Mouse (Mus musculus): ENCODE measurements at regions not wholly inside any gene's neighbourhood (a gene's known extent, or its start where the extent isn't known, plus 50 kb on each side); places are given as distances from the start of the nearest gene placed in this dataset.
A peak's percentile ranks its signal among the peaks of the same experiment; 100 is the strongest.

GRCm38 (mm10) chr9:58421702-58422392 lies 51.6 kb upstream of the Tbc1d21 start:
- WGBS: 69% methylated on average over 9 of the region's 9 CpGs
- Histone ChIP-seq H3K36me3 (replicated peaks) (no peaks in the 10 kb centered on the region), H3K27ac (no peak overlapping the region), H3K4me1 (peaks cover 13% of the 10 kb centered on the region), H3K4me3 (no peak overlapping the region), H3K9me3 (no peaks in the 10 kb centered on the region), H3K27me3 (ENCODE audit: poor library complexity, severe bottlenecking) (no peaks in the 10 kb centered on the region)
- DNase-seq (ENCODE audit: extremely low spot score, low spot score): no peak

DNA sequence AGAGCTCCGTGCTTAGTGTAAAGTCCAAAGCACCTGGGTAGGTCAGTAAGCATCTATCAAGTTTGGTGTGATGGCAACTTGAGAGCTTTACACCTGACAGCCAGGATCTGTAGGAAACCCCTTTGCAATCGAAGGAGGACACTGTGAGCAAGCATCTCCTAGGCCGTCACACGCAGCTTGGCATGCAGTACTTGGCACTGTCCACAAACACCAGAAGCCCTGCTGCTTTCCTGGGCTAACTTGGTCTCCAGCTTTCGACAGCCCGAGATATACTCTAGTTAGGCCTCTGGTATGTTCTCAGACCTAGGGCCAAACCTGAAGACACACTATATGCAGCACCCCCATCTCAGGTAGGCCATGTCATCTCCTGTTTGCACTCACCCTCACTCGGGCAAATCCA lies 58.5 kb upstream of the Tbc1d21 start:
- Histone ChIP-seq H3K4me3 (no peak overlapping the region), H3K9me3 (no peaks in the 10 kb centered on the region), H3K27ac (no peak overlapping the region), H3K36me3 (replicated peaks) (no peaks in the 10 kb centered on the region), H3K27me3 (ENCODE audit: poor library complexity, severe bottlenecking) (no peaks in the 10 kb centered on the region; the same call in 1 of the 2 replicates), H3K4me1 (peaks cover 2% of the 10 kb centered on the region)
- DNase-seq (ENCODE audit: extremely low spot score, low spot score): no peak
- 92% methylated on average over 7 of the region's 7 CpGs for WGBS

DNA sequence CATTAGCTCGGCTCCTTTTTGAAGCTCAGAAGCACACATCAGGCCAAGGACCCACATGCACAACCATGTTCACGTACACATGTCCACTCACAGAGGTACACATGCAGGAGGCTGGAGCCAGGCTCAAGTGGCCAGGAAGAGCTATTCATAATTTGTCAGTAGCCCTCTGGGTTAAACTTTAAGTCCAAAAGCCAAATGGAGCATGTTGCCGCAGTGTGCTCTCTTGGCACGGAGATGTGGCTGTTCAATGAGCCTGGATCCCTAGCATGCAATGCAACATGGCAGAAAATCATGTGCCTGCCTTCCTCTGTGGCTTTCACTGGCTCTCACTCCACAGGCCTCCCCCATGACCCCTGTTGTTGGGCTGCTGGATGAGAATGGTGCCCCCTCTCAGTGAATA lies 57.6 kb upstream of the Insyn1 start:
- H3K4me1 ChIP-seq: peaks cover 13% of the 10 kb centered on the region
- H3K4me3 ChIP-seq: no peak overlapping the region
- no peak overlapping the region for H3K27ac ChIP-seq
- no peaks in the 10 kb centered on the region; the same call in 1 of the 2 replicates for H3K27me3 ChIP-seq (ENCODE audit: poor library complexity, severe bottlenecking)
- no peak for DNase-seq (ENCODE audit: extremely low spot score, low spot score)
- H3K36me3 ChIP-seq (replicated peaks): no peaks in the 10 kb centered on the region
- 93% methylated on average over 4 of the region's 4 CpGs for WGBS
- H3K9me3 ChIP-seq: no peaks in the 10 kb centered on the region

DNA sequence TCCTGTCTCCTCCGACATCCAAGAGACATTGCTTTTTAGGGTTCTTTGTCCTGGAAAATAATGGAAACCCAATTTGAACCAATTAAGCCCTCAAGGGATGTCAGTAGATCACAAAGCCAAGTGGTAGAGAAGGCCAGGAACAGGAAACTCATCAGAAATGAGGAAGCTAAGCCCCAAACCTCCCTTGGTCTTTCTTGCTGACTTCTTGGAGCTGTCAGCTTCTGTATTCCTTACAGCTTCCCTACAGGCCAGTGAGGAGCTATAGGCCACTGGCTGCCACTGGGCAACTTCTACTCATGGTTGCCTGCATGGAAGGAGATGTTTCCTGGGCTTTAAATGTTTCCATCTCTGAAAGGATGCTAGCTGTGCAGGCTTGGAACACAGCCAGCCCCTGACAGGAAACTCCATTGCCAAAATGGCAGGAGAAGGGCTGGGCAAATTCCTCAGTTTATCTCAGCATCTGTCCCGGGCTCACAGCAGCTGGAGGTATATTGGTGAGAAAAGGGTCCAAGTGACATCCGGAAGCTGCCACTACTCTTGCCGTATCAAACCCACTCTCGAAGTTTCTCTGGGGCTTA lies 55.5 kb upstream of the Insyn1 start:
- DNase-seq (ENCODE audit: extremely low spot score, low spot score): no peak
- Histone ChIP-seq H3K27ac (no peak overlapping the region), H3K36me3 (replicated peaks) (no peaks in the 10 kb centered on the region), H3K4me1 (peaks cover 13% of the 10 kb centered on the region), H3K4me3 (no peak overlapping the region), H3K27me3 (ENCODE audit: poor library complexity, severe bottlenecking) (peaks cover 14% of the 10 kb centered on the region), H3K9me3 (no peaks in the 10 kb centered on the region)
- 79% methylated on average over 5 of the region's 5 CpGs for WGBS

GRCm38 (mm10) chr9:58436246-58437091 lies 51.9 kb upstream of the Insyn1 start:
- no peaks in the 10 kb centered on the region for H3K36me3 ChIP-seq (replicated peaks)
- DNase-seq (ENCODE audit: extremely low spot score, low spot score): no peak
- peaks cover 19% of the 10 kb centered on the region for H3K27me3 ChIP-seq (ENCODE audit: poor library complexity, severe bottlenecking)
- no peak overlapping the region for H3K4me3 ChIP-seq
- WGBS: 83% methylated on average over 10 of the region's 10 CpGs
- no peaks in the 10 kb centered on the region for H3K9me3 ChIP-seq
- no peak overlapping the region for H3K27ac ChIP-seq
- peaks cover 43% of the 10 kb centered on the region for H3K4me1 ChIP-seq

DNA sequence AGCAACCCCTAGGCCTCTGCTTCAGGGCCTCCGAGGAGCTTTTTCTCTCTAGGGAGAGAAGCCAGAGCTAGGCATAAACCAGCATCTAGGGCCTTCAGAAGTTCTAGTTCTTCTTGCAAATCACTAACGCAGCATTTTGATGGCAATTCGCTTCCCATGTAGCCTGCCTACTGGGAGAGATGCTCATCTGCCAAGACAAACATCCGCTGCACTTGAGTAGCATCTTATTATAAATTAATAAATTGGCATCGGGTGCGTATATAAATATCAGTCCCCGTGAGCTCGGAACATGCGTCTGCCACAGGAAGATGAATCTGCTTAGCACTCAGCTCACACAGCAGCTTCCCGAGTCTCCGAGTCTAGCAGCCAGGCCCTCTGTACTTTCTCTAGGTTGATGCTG lies 50.9 kb upstream of the Insyn1 start:
- Histone ChIP-seq H3K27me3 (ENCODE audit: poor library complexity, severe bottlenecking) (peaks cover 19% of the 10 kb centered on the region), H3K4me1 (peaks cover 49% of the 10 kb centered on the region), H3K27ac (no peak overlapping the region), H3K4me3 (no peak overlapping the region), H3K9me3 (no peaks in the 10 kb centered on the region), H3K36me3 (replicated peaks) (no peaks in the 10 kb centered on the region)
- WGBS: 90% methylated on average over 11 of the region's 11 CpGs
- DNase-seq (ENCODE audit: extremely low spot score, low spot score): no peak

DNA sequence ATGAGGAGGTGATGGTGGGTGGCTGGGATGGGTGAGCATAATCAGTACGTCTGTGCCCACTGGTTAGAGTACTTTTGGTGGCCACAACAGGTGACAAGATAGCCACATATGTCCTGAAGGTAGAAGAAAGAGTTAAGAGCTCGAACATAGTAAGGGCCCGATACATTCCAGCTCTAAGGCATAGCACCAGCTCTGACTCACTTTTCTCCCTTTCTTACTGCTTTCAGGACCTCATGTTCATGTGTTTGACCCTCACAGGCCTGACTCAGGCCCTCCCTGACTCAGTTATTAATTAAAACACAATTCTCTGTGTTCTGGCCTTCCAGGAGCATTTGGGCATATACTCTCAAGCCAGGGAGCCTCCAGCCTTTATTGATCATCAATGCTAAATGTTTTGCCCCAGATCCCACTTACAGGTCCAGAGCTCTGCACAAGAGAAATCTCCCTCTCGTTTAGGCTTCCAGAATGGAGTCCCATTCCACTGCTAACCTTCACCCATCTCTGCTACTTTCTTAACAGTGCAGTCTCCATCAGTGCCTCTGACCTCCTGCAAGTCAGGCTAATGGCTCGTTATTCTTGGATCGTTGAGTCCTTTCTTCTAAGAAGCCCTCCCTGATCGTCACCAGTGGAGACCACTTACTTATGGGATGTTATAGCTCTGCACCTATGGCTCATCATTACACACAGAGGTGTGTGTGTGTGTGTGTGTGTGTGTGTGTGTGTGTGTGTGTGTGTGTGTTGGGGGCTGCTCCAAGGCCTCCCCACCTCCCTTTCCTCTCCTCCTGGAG lies 50.1 kb upstream of the Insyn1 start:
- no peaks in the 10 kb centered on the region for H3K36me3 ChIP-seq (replicated peaks)
- peaks cover 19% of the 10 kb centered on the region for H3K27me3 ChIP-seq (ENCODE audit: poor library complexity, severe bottlenecking)
- peak overlapping the region; percentile 78 for H3K27ac ChIP-seq
- peak overlapping the region; percentile 8; the same call in 1 of the 2 replicates for H3K4me3 ChIP-seq
- no peak for DNase-seq (ENCODE audit: extremely low spot score, low spot score)
- H3K9me3 ChIP-seq: no peaks in the 10 kb centered on the region
- WGBS: 53% methylated on average over 7 of the region's 7 CpGs
- peaks cover 54% of the 10 kb centered on the region for H3K4me1 ChIP-seq

Data from forebrain, embryonic 10.5 days (tissue).